Mouse (Mus musculus) adrenal gland, adult 8-10 months (tissue): ENCODE data around the gene Zfpm1. TPM values are rescaled to one million over a fixed set of nuclear protein-coding genes. Genes with fewer than 3 reads are reported as not detected.

ENCODE experiments used
- DNase-seq: peaks from one replicate; pipeline ENCODE4 v3.0.0; 2022
- total RNA-seq, 4 experiments: library from RNA; stranded (reverse); gene quantifications; 2 replicates each; pipeline ENCODE4 v1.2.4; 2022

The Zfpm1 gene
- 10 to 100 TPM; 17.3 to 35.3 (median 28.0) TPM for total RNA-seq

DNA sequence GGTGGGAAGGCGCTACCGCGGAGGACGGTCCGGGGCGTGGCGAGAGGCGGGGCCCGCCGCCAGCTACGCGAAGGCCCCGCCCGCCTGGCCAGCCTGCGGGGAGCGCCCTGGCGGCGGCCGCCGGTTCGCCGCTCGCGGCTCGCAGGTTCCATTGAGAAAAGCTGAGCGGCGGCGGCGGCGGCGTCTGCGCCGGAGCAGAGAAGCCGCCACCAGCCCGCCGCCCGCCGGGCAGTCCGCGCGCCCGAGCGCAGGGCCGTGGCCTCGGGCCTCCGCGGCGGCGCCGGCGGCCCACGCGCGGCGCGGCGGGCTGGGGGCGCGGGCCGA lies at the start of gene Zfpm1:
Gene Zfpm1 (plus strand): TSS at position 107 of the 324 bp plus-strand sequence.
- no peak for DNase-seq

GRCm38 (mm10) chr8:122234055-122234454 lies 47.9 kb upstream of the Zfpm1 start:
- DNase-seq, result peak; percentile 37

- no peak for DNase-seq
Observed at GRCm38 (mm10) chr8:122236521-122236920, 45.4 kb upstream of the Zfpm1 start.

DNA sequence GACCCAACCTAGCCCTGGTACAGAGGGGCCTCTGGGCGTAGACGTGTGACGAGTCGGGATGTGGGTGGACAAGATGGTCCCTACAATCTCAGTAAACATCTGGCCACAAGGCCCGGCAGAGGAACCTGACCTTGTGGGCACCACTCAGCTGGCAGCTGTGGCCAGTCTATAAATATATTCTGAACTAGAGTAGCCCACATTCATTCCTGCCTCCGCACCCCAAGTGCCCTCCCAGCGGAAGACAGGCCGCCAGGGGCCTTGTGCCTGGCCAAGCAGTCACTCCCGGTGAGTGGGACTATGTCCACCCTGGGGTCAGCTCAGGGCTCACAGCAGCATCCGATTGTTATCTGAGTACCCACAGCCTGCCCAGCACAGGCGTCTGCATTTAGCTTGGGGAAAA lies 43.7 kb upstream of the Zfpm1 start:
- DNase-seq, result no peak

DNA sequence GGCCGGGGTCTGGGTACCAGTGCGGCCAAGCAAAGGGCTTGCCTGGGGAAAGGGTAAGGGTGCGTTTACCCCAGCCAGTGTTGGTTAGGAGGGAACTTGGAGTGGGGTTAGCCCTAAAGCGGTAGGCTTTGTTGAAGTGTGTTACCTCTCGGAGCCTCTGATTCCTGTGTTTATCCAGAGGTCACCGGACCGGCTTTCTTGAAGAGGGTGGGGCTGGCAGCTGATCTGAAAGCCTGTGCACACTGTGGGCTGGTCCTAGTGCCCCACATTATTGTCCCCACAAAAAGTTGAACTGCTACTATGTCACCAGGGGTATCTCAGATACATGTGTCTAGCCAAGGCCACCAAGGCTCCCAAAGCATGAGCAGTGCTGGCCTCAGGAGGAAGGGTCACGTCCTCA lies 43.2 kb upstream of the Zfpm1 start:
- DNase-seq, result no peak

- DNase-seq, result no peak
Observed at GRCm38 (mm10) chr8:122240241-122241026, 41.5 kb upstream of the Zfpm1 start.

DNA sequence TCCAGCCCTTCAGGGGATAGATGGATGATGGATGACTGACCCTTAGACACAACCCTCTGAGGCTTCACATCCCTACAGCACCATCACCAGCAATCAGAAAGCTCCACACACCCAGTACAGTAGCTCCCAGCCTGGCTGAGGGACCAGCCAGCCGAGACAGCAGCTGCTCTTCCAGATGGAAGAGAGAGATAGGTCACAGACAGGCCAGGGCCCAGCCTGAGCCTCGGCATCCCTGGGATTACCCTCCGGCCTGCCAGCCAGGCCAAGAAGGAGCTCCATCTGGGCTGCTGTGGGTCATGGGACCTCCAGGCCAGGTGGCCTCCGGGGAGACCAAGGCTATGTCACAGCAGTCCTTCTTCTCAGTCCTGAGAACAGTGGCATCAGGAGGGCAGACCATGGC lies 38.6 kb upstream of the Zfpm1 start:
- no peak for DNase-seq

DNA sequence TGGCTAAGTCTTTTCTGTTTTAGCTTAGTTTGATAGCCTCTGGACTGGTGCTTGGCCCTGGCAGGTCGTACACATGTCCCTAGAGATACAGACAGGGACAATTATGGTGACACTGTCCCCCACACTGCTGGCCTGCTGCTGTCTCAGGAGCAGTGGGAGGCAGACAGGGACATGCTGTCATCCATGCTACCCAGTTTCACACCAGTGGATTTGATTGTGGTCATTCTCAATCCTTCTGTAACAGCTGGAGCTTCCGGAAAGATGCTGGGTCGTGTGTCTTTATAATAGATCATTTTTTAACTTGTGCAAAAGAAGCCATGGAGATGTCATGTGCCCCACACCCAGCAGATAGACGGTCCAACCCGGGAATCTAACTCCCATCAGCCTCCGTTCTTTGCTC lies 36.8 kb upstream of the Zfpm1 start:
- no peak for DNase-seq

DNA sequence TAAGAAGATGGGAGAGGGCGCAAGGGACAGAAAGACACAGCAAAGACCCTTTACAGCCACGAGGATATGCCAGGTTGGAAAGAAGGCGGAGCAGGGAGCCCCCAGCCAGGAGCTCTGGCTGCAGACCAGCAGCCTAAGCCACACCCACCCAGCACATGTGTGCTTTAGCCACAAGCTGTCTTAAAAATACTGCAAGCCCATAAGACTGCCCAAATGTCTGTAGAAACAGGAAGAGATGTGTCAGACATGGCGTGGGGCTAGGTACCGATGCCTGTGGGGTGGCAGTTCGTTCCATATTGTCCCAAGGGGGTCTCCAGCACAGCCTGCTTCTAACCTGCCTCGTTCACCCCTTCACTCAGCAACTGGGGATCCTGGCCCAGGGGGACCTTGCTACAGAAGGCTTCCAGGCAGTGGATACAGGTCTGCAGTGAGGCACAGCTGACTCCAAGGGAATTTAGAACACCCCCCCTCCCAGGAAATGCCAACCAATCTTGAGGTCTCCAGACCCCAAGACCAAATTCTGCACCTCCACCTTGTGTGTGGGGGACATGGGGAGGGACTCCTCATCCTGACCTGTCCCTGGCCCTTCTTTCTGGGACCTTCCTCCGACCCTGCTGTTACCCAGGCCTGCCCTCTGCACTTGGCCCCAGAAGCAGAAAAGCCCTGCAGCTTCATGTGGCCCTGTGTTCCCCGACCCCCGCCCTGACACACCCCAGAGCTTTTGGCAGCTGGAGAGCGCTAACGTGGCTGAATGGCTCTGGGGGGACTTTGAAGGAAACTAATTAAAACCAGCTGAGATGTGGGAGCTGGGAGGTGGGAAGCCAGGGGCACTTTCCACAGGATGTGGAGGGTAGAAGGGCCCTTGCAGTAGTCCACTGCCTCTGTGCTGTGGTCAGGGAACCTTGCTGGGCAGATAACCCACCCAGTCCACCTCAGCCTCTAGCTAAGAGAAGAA lies 35.4 kb upstream of the Zfpm1 start:
- no peak for DNase-seq

DNA sequence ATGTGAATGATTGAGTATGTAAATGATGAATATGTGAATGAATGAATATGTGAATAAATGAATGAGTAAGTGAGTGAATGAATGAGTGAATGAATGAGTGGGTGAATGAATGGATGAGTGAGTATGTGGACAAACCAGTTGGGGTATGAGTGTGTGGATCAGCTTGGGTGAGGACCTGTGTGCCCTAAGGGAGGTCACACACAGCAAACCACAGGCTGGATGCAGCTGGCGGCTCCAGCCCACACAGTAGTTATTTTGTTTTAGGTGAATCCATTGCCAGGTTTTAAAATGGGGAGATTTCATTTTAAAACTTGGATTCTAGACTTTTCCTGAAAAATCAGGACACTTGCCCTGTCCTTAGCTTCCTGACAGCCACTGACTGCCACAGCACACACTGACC lies 30.2 kb upstream of the Zfpm1 start:
- DNase-seq, result no peak

DNA sequence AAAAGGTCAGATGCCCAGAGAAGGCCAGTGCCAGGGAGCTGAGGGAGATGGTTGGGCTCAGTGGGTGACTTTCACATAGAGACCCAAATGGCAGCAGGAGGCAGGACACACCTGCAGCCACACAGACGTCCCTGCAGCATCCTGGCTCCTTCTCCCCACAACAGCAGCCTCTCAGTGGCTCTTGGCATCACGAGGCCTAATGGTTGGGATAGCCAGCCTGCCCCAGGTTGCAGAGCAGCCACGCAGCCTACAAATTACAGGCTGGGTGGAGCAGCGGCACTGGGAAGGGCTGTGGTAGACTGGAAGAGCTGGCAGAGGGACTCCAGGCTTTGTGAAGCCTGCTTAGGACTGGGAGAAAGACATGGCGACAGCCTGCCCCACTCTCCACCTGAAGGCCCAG lies 29.6 kb upstream of the Zfpm1 start:
- no peak for DNase-seq

GRCm38 (mm10) chr8:122259351-122259750 lies 22.6 kb upstream of the Zfpm1 start:
- DNase-seq, result no peak

GRCm38 (mm10) chr8:122260755-122261154 lies 21.2 kb upstream of the Zfpm1 start:
- no peak for DNase-seq

DNA sequence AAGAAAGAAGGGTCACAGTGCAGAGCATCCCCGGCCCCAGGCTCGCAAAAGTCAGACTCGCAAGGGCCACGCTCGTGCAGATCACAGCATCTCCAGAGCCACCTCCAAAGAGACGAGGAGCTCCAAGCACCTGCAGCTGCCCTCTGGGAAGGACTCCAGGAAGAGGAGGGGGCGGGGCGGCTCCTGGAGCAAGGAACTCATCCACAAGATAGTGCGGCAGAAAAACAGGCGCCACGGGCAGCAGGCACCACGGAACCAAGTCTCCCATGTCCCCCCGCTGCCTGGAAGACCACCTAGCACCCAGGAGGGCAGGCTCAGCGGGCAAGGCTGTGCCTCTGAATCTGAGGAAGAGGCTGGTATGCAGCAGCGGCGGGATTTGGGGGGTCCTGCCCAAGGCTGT lies 19.1 kb upstream of the Zfpm1 start:
- DNase-seq, result no peak

- no peak for DNase-seq
Observed at GRCm38 (mm10) chr8:122264243-122264642, 17.7 kb upstream of the Zfpm1 start.

GRCm38 (mm10) chr8:122265522-122265921 lies 16.4 kb upstream of the Zfpm1 start:
- DNase-seq, result no peak

DNA sequence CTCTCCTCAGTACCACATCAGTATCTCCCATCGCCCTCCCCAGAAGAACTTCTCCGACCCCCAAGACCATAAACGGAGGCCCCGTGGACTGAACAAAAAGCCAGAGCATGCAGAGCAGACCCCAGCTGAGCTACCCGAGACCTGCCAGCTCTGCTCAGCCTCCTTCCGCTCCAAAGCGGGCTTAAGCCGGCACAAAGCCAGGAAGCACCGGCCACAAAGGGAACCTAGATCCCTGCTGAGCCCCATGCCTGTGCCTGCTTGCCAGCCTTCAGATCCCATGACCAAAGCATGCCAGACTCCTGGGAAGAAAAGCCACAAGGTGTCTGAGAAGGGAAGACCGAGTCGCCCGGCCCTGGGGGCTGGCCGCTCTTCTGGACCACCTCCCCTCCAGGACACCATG lies 15.1 kb upstream of the Zfpm1 start:
- no peak for DNase-seq

DNA sequence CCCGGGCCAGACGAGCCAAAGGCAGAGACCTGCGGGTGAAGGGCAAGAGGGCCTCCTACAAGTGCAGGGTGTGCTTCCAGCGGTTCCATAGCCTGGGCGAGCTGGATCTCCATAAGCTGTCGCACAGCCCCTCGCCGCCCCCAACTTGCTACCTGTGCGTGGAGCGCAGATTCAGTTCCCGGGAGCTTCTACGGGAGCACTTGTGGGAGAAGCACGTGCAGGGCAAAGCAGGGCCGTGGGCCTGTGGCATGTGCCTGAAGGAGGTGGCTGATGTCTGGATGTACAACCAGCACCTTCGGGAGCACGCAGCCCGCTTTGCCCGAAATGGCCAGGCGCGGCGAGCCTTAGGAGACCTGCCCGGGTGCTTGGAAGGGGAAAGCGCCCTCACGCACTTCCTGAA lies 13.1 kb upstream of the Zfpm1 start:
- no peak for DNase-seq

DNA sequence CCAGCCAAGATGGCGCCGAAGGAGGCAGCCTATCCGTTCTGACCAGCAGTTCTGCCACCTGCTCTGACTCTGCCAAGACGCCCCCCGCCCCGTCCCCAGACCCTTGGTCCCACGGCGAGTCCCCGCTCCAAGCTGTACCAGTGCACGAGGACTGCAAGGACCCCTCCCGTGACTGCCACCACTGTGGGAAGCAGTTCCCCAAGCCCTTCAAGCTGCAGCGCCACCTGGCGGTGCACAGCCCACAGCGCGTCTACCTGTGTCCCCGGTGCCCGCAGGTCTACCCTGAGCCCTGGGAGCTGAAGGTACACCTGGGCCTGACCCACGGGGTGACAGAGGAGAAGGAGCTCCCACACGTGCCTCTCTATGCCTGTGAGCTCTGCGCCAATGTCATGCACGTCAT lies 12.5 kb upstream of the Zfpm1 start:
- DNase-seq, result peak; percentile 57

DNA sequence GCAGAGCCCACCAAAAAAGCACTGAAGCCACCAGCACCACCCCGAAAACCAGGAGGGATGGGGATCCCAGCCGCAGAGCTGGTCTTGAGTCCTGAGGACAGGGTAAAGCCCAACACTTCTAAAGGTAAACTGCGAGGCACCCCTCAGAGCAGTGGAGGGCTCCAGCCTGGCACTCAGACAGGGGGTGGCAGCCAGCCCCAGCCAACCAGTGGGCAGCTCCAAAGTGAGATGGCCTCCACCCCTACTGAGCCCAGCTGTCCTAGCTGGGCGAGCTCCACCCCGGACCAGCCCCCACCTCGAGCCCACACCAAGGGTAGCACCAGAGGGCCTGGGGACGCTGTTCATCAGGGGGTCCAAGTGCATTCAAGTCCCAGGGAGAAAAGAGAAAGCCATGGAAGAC lies 11.4 kb upstream of the Zfpm1 start:
- no peak for DNase-seq

DNA sequence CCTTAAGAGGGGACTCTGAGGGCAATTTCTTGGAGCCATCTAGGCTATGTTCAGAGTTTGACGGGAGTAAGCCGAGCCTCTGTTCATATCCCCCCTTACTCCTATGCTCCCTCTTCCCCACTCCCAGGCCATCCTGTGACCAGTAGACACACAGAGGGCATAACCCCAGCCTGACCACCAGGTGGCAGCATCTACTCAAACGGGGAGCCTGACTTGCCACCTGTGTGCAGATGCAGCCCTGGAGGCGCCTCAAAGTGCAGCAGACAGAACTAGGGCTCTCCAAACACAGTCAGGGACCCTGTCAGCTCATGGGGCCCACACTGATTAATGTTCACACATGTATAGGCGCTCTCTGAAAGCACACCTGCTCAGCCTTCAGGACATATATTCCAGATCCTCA lies 8.8 kb upstream of the Zfpm1 start:
- DNase-seq, result peak; percentile 68

DNA sequence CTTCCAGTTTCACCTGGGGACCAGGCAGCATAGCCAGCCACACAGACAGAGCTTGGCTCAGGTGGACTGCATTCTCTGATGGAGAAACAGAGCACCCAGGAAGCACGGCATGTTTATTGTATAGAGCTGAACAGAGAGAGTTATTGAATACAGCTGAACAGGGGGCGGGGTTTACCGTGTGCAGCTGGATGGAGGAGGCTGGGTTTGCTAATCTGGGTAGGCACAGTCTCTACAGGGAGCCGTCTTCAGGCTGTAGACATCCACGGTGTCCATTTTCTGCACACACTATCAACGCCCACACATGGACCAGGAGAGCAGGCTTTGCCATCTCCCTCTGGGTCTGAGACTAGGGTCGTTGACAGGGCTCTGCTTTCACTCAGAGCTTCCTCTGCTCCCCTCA lies 8.1 kb upstream of the Zfpm1 start:
- DNase-seq, result no peak

GRCm38 (mm10) chr8:122274651-122275391 lies 7.1 kb upstream of the Zfpm1 start:
- no peak for DNase-seq
